ENCODE assay signal across 25 mouse cellular contexts in genomic region chr11:88852806-88853205, GRCm38 (mm10). TPM values are rescaled to one million over a fixed set of nuclear protein-coding genes. Genes with fewer than 3 reads are reported as not detected.
DNase-seq lines count a peak whose midpoint lies in the region; ATAC-seq and TF ChIP-seq lines count a peak whose summit lies in the region.
"Had no signal": no experiment of that assay in that cellular context is flagged by ENCODE, and none has a peak within 500 bp of the region (broad histone marks: within the 10 kb centered on the region; RNA-seq: fewer than 3 reads in every experiment).

No protein-coding gene starts in this region.

- no peaks in the 10 kb centered on the region for H3K27me3 ChIP-seq in kidney, adult 2 months (replicated peaks; ENCODE audit: control insufficient read depth, insufficient read depth, low read length)
- no peaks in the 10 kb centered on the region for H3K27me3 ChIP-seq in hindbrain, postnatal 0 days (ENCODE audit: insufficient read depth, low read length)
- H3K27me3 ChIP-seq: embryonic facial prominence, embryonic 15.5 days; heart, embryonic 15.5 days; hindbrain, embryonic 12.5 days had no signal

- intact Hi-C loops in gastrocnemius, adult 2 months (cut with DNase I), result no loop called here
- intact Hi-C loops in gastrocnemius, postnatal 14 days (cut with DNase I; ENCODE audit: low total_unique reads), result no loop called here

- H3K4me3 ChIP-seq in gastrocnemius, adult 2 months, result no peak overlapping the region
- H3K4me3 ChIP-seq in kidney, adult 2 months (ENCODE audit: insufficient read depth, low read depth, low read length), result no peak overlapping the region
- no peak overlapping the region for H3K4me3 ChIP-seq in hindbrain, postnatal 0 days (ENCODE audit: low read length)
- H3K4me3 ChIP-seq: embryonic facial prominence, embryonic 15.5 days; erythroblast, embryonic 14.5 days; forebrain, embryonic 10.5 days; heart, embryonic 15.5 days; hindbrain, embryonic 12.5 days had no signal

- H3K9me3 ChIP-seq in hindbrain, postnatal 0 days (ENCODE audit: low read length), result no peaks in the 10 kb centered on the region
- H3K9me3 ChIP-seq: embryonic facial prominence, embryonic 15.5 days; forebrain, embryonic 10.5 days; G1E; heart, embryonic 15.5 days; hindbrain, embryonic 12.5 days had no signal

- H3K9ac ChIP-seq in hindbrain, postnatal 0 days (replicated peaks; ENCODE audit: low read length), result no peak overlapping the region
- H3K9ac ChIP-seq: embryonic facial prominence, embryonic 15.5 days; heart, embryonic 15.5 days; hindbrain, embryonic 12.5 days had no signal

- peaks cover 65% of the 10 kb centered on the region for H3K4me1 ChIP-seq in kidney, adult 2 months (ENCODE audit: control insufficient read depth, insufficient read depth, low read length)
- no peaks in the 10 kb centered on the region for H3K4me1 ChIP-seq in hindbrain, postnatal 0 days (ENCODE audit: insufficient read depth, low read length)

- H3K4me2 ChIP-seq in hindbrain, postnatal 0 days (ENCODE audit: low read depth, low read length), result no peak overlapping the region
- H3K4me2 ChIP-seq: embryonic facial prominence, embryonic 15.5 days; heart, embryonic 11.5 days; heart, embryonic 15.5 days; hindbrain, embryonic 12.5 days had no signal

- TF ChIP-seq POLR2A in kidney, adult 2 months (IDR thresholded peaks at IDR 0.05; ENCODE audit: low read depth, low read length), result no peak

- H3K36me3 ChIP-seq in kidney, adult 2 months (ENCODE audit: control insufficient read depth, insufficient read depth, low read length), result no peaks in the 10 kb centered on the region
- no peaks in the 10 kb centered on the region for H3K36me3 ChIP-seq in hindbrain, postnatal 0 days (ENCODE audit: insufficient read depth, low read length)
- H3K36me3 ChIP-seq: embryonic facial prominence, embryonic 15.5 days; forebrain, embryonic 10.5 days; heart, embryonic 15.5 days; hindbrain, embryonic 12.5 days had no signal

- H3K27ac ChIP-seq in gastrocnemius, adult 2 months, result peak overlapping the region; percentile 91; the same call in 1 of the 2 replicates
- H3K27ac ChIP-seq in kidney, adult 2 months (ENCODE audit: insufficient read depth, low read depth, low read length), result peak overlapping the region; percentile 60
- H3K27ac ChIP-seq in hindbrain, postnatal 0 days, result no peak overlapping the region
- H3K27ac ChIP-seq: embryonic facial prominence, embryonic 15.5 days; forebrain, embryonic 10.5 days; heart, embryonic 15.5 days; hindbrain, embryonic 12.5 days had no signal

- ATAC-seq in hindbrain, postnatal 0 days, result no peak
- ATAC-seq: CD4-positive, CD25-positive, alpha-beta regulatory T cell, adult 4 months; forebrain, embryonic 14.5 days; hindbrain, embryonic 16.5 days had no signal

- DNase-seq in gastrocnemius, adult 2 months, result no peak
- no peak for DNase-seq in gastrocnemius, postnatal 14 days
- DNase-seq in kidney, adult 2 months, result peak; percentile 74
- no peak for DNase-seq in kidney, postnatal 4 days
- DNase-seq in kidney, postnatal 25 days, result peak; percentile 33 to 76
- no peak for DNase-seq in kidney, adult 18-20 months
- no peak for DNase-seq in hindbrain, postnatal 0 days (ENCODE audit: low spot score)
- DNase-seq: adrenal gland, adult 8-10 months; adrenal gland, postnatal 36 days; B cell, adult 2 months; cerebellum, adult 11 months; cerebellum, adult 8-10 months; cerebellum, postnatal 14 days; embryo, embryonic 11 days; heart, postnatal 4 days had no signal

- WGBS in kidney, adult 2 months, result 61% methylated on average over 4 of the region's 4 CpGs
- 90% methylated on average over 4 of the region's 4 CpGs for WGBS in hindbrain, postnatal 0 days

- no peak for TF ChIP-seq CTCF in gastrocnemius, adult 2 months (IDR thresholded peaks at IDR 0.05)
- no peak for TF ChIP-seq CTCF in kidney, adult 2 months (conservative IDR thresholded peaks at IDR 0.05; ENCODE audit: insufficient read depth, insufficient read length, low read depth, low read length)
- no peak for TF ChIP-seq CTCF in hindbrain, postnatal 0 days (IDR thresholded peaks at IDR 0.05; ENCODE audit: low read depth)

RNA-seq across cellular contexts. Expression of gene Akap1, which starts 11.6 kb away (rescaled TPM):
- 10 to 100 TPM; 62.5 to 93.2 TPM for total RNA-seq in gastrocnemius, adult 2 months (2021)
- total RNA-seq in gastrocnemius, postnatal 14 days (2021), result 10 to 100 TPM; 57.4 to 62.0 TPM
- 72.6 and 73.1 TPM in 2 replicates for polyA plus RNA-seq in kidney, adult 2 months (2012; rRNA removed)
- 38.7 and 51.5 TPM in 2 replicates for total RNA-seq in hindbrain, postnatal 0 days (2014; rRNA removed)
- polyA plus RNA-seq in hindbrain, postnatal 0 days (2015; fragmentation: Nextera tagmentation; extraction: Ambion mirVana), result 19.5 and 20.8 TPM in 2 replicates

Comparison
In these comparisons a context has a peak if more than half of its experiments do, and no peak if none do; other contexts are left out.
1. DNase-seq: peak in kidney, adult 2 months (single experiment) and kidney, postnatal 25 days (2 of 2); none in gastrocnemius, adult 2 months (single experiment), gastrocnemius, postnatal 14 days (single experiment), kidney, postnatal 4 days (0 of 2), kidney, adult 18-20 months (single experiment) and hindbrain, postnatal 0 days (single experiment).